ENCODE assay signal across 8 mouse cellular contexts in the genomic region with DNA sequence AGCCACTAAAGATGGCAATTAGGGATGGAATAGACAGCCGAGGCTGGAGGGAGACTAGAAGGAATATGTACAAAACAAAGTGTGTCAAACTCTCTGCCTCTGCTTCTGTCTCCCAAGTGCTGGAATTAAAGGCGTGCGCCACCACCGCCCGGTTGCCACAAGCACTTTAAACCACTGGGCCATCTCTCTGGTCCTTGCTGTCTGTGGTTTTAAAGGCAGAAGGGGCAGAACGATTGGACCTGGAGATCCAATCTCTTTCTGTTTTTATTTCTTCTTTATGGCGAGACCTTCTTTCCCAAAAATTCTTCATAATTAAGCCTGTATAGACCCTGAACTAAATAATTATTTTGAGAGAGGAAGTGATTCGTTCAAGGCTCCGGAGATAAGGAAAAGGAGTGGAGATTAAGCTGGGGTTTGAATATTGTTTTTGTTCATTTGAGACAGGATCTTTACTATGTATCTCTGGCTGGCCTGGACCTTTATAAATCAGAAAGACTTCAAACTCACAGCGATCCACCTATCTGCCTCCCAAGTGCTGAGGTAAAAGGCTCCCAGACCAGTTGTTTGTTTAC. TPM values are rescaled to one million over a fixed set of nuclear protein-coding genes. Genes with fewer than 3 reads are reported as not detected.
DNase-seq lines count a peak whose midpoint lies in the region; ATAC-seq and TF ChIP-seq lines count a peak whose summit lies in the region.

No protein-coding gene starts in this region.

- H3K79me2 ChIP-seq in myocyte (ENCODE audit: control insufficient read depth, insufficient read depth) = peaks cover 39% of the 10 kb centered on the region

- H3K9ac ChIP-seq in kidney, embryonic 16.5 days (replicated peaks; ENCODE audit: low read length) = peak overlapping the region; percentile 97
- peak overlapping the region; percentile 99 for H3K9ac ChIP-seq in intestine, embryonic 16.5 days (ENCODE audit: low read depth, low read length)

- peak overlapping the region; percentile 98 for H3K27ac ChIP-seq in kidney, embryonic 16.5 days (ENCODE audit: low read length)
- H3K27ac ChIP-seq in embryonic facial prominence, embryonic 10.5 days (replicated peaks) = peak overlapping the region; percentile 93
- H3K27ac ChIP-seq in intestine, embryonic 16.5 days (ENCODE audit: low read length) = peak overlapping the region; percentile 97

- H3ac ChIP-seq in myocyte (ENCODE audit: control insufficient read depth, insufficient read length) = peak overlapping the region; percentile 50

- H3K4me1 ChIP-seq in kidney, embryonic 16.5 days (ENCODE audit: insufficient read depth, low read length) = peaks cover 20% of the 10 kb centered on the region
- H3K4me1 ChIP-seq in embryonic facial prominence, embryonic 10.5 days = peaks cover 20% of the 10 kb centered on the region
- H3K4me1 ChIP-seq in intestine, embryonic 16.5 days (ENCODE audit: control insufficient read depth, insufficient read depth, low read length) = peaks cover 10% of the 10 kb centered on the region

- no peak for DNase-seq in kidney, adult 9 months
- no peak for DNase-seq in embryonic facial prominence, embryonic 10.5 days (ENCODE audit: low spot score)
- DNase-seq in left cerebral cortex, adult 9 months (ENCODE audit: low spot score in 2 of 2) = no peak
- no peak for DNase-seq in left cerebral cortex, postnatal 25 days (ENCODE audit: low spot score in 2 of 2)

- WGBS in kidney, embryonic 16.5 days = 2% methylated on average over 10 of the region's 10 CpGs
- 12% methylated on average over 10 of the region's 10 CpGs for WGBS in embryonic facial prominence, embryonic 10.5 days
- 2% methylated on average over 10 of the region's 10 CpGs for WGBS in intestine, embryonic 16.5 days

- peak overlapping the region; percentile 99 for H3K4me3 ChIP-seq in kidney, embryonic 16.5 days (ENCODE audit: low read length)
- peak overlapping the region; percentile 100 for H3K4me3 ChIP-seq in embryonic facial prominence, embryonic 10.5 days
- peak overlapping the region; percentile 99 for H3K4me3 ChIP-seq in intestine, embryonic 16.5 days (ENCODE audit: low read length)
- H3K4me3 ChIP-seq in myocyte = peak overlapping the region; percentile 87

- peaks cover 8% of the 10 kb centered on the region; the same call in 1 of the 2 replicates for H3K36me3 ChIP-seq in kidney, embryonic 16.5 days (ENCODE audit: insufficient read depth, low read length)
- peaks cover 51% of the 10 kb centered on the region for H3K36me3 ChIP-seq in embryonic facial prominence, embryonic 10.5 days (replicated peaks)
- H3K36me3 ChIP-seq in intestine, embryonic 16.5 days (ENCODE audit: control insufficient read depth, insufficient read depth, low read length) = no peaks in the 10 kb centered on the region
- peaks cover 7% of the 10 kb centered on the region for H3K36me3 ChIP-seq in myocyte (ENCODE audit: control insufficient read depth, insufficient read depth)

- H3K4me2 ChIP-seq in kidney, embryonic 16.5 days (replicated peaks; ENCODE audit: low read depth, low read length) = peak overlapping the region; percentile 74
- peak overlapping the region; percentile 63 for H3K4me2 ChIP-seq in intestine, embryonic 16.5 days (ENCODE audit: low read depth, low read length)
- H3K4me2 ChIP-seq in myocyte (ENCODE audit: low read depth) = peak overlapping the region; percentile 95

- intact Hi-C loops in left cerebral cortex, postnatal 25 days (cut with DNase I) = loop anchor here (1.0 kb wide), 1 partner anchor 23 kb away; the partner anchor contains the start of gene Tmem39b

- H3K9me3 ChIP-seq in kidney, embryonic 16.5 days (ENCODE audit: low read length) = no peaks in the 10 kb centered on the region
- H3K9me3 ChIP-seq in embryonic facial prominence, embryonic 10.5 days = no peaks in the 10 kb centered on the region
- H3K9me3 ChIP-seq in intestine, embryonic 16.5 days (ENCODE audit: control insufficient read depth, low read length) = no peaks in the 10 kb centered on the region

- ATAC-seq in kidney, embryonic 16.5 days (ENCODE audit: low FRiP score, low TSS enrichment) = no peak
- peak; percentile 47 for ATAC-seq in intestine, embryonic 16.5 days
- no peak for ATAC-seq in activated CD4-positive, CD25-positive, alpha-beta regulatory T cell, adult 4 months

- H3K27me3 ChIP-seq in kidney, embryonic 16.5 days (ENCODE audit: insufficient read depth, low read length) = no peaks in the 10 kb centered on the region
- H3K27me3 ChIP-seq in embryonic facial prominence, embryonic 10.5 days (replicated peaks; ENCODE audit: low read depth, poor library complexity, severe bottlenecking) = no peaks in the 10 kb centered on the region
- H3K27me3 ChIP-seq in intestine, embryonic 16.5 days (replicated peaks; ENCODE audit: control insufficient read depth, insufficient read depth, low read length) = no peaks in the 10 kb centered on the region
- no peaks in the 10 kb centered on the region for H3K27me3 ChIP-seq in myocyte (ENCODE audit: control insufficient read depth, insufficient read depth, insufficient read length)

- TF ChIP-seq POLR2A in myocyte (IDR thresholded peaks at IDR 0.05; ENCODE audit: insufficient read length, low read depth) = no peak

TF ChIP-seq in myocyte, 11 proteins besides CTCF, POLR2A, EP300 and RAD21:
- TF ChIP-seq SRF (IDR thresholded peaks at IDR 0.05; ENCODE audit: control insufficient read depth, insufficient read length, low read depth) = no peak
- no peak for TF ChIP-seq POLR2AphosphoS2 (IDR thresholded peaks at IDR 0.05; ENCODE audit: insufficient read length, low read depth)
- no peak for TF ChIP-seq REST (IDR thresholded peaks at IDR 0.05; ENCODE audit: insufficient read depth, insufficient read length)
- TF ChIP-seq TCF3 (IDR thresholded peaks at IDR 0.05; ENCODE audit: insufficient read length, low read depth) = no peak
- no peak for TF ChIP-seq USF1 (IDR thresholded peaks at IDR 0.05; ENCODE audit: low read depth)
- no peak for TF ChIP-seq MYOD1 (IDR thresholded peaks at IDR 0.05; ENCODE audit: control insufficient read depth in 1 of 3, insufficient read length in 2 of 3, low read depth in 2 of 3)
- no peak for TF ChIP-seq E2F4 (IDR thresholded peaks at IDR 0.05; ENCODE audit: insufficient read depth)
- no peak for TF ChIP-seq CEBPB (IDR thresholded peaks at IDR 0.05; ENCODE audit: insufficient read depth, poor library complexity, severe bottlenecking)
- no peak for TF ChIP-seq TCF12 (IDR thresholded peaks at IDR 0.05; ENCODE audit: insufficient read depth, poor library complexity, severe bottlenecking)
- no peak for TF ChIP-seq MYOG (IDR thresholded peaks at IDR 0.05; ENCODE audit: control insufficient read depth in 1 of 3, insufficient read depth in 1 of 3, insufficient read length in 2 of 3, low read depth in 2 of 3)
- no peak for TF ChIP-seq MAX (IDR thresholded peaks at IDR 0.05; ENCODE audit: low read depth)

RNA-seq across cellular contexts. Expression of gene Kpna6, which starts 0.4 kb away (rescaled TPM):
- polyA plus RNA-seq in kidney, embryonic 16.5 days (2015; fragmentation: Nextera tagmentation; extraction: Ambion mirVana) = 19.9 and 21.3 TPM in 2 replicates
- polyA plus RNA-seq in embryonic facial prominence, embryonic 10.5 days (2016; fragmentation: Nextera tagmentation; extraction: Ambion mirVana) = 14.0 and 15.1 TPM in 2 replicates
- 14.4 and 15.2 TPM in 2 replicates for polyA plus RNA-seq in intestine, embryonic 16.5 days (2015; fragmentation: Nextera tagmentation; extraction: Ambion mirVana)
- polyA plus RNA-seq in myocyte (2012; fragmentation: generic; extraction: Trizol) = 32.2 TPM
- polyA plus RNA-seq in activated CD4-positive, CD25-positive, alpha-beta regulatory T cell, adult 4 months (2017; shearing (Covaris generic)) = 10 to 100 TPM in 1 of 2 experiments, 1 to 10 TPM in 1; 7.4 to 11.2 TPM
- 100 to 1,000 TPM in 1 of 2 experiments, 10 to 100 TPM in 1; 86.5 to 106 TPM for total RNA-seq in left cerebral cortex, postnatal 25 days (2021)

RNA-seq across cellular contexts. Expression of gene Tmem39b, which starts 23.7 kb away (rescaled TPM):
- 20.6 and 21.7 TPM in 2 replicates for polyA plus RNA-seq in kidney, embryonic 16.5 days (2015; fragmentation: Nextera tagmentation; extraction: Ambion mirVana)
- 14.3 and 14.7 TPM in 2 replicates for polyA plus RNA-seq in embryonic facial prominence, embryonic 10.5 days (2016; fragmentation: Nextera tagmentation; extraction: Ambion mirVana)
- 9.2 and 10.6 TPM in 2 replicates for polyA plus RNA-seq in intestine, embryonic 16.5 days (2015; fragmentation: Nextera tagmentation; extraction: Ambion mirVana)
- 9.7 TPM for polyA plus RNA-seq in myocyte (2012; fragmentation: generic; extraction: Trizol)
- polyA plus RNA-seq in activated CD4-positive, CD25-positive, alpha-beta regulatory T cell, adult 4 months (2017; shearing (Covaris generic)) = 10 to 100 TPM in 1 of 2 experiments, 1 to 10 TPM in 1; 7.6 to 15.6 TPM
- total RNA-seq in left cerebral cortex, postnatal 25 days (2021) = 10 to 100 TPM; 13.0 to 13.4 TPM

RNA-seq across cellular contexts. Expression of gene Txlna, which starts 32.1 kb away (rescaled TPM):
- 89.5 and 94.4 TPM in 2 replicates for polyA plus RNA-seq in kidney, embryonic 16.5 days (2015; fragmentation: Nextera tagmentation; extraction: Ambion mirVana)
- 115 and 117 TPM in 2 replicates for polyA plus RNA-seq in embryonic facial prominence, embryonic 10.5 days (2016; fragmentation: Nextera tagmentation; extraction: Ambion mirVana)
- 54.9 and 55.7 TPM in 2 replicates for polyA plus RNA-seq in intestine, embryonic 16.5 days (2015; fragmentation: Nextera tagmentation; extraction: Ambion mirVana)
- 23.6 TPM for polyA plus RNA-seq in myocyte (2012; fragmentation: generic; extraction: Trizol)
- 10 to 100 TPM; 21.0 to 33.3 TPM for polyA plus RNA-seq in activated CD4-positive, CD25-positive, alpha-beta regulatory T cell, adult 4 months (2017; shearing (Covaris generic))
- total RNA-seq in left cerebral cortex, postnatal 25 days (2021) = 10 to 100 TPM; 41.2 to 43.4 TPM

RNA-seq across cellular contexts. Expression of gene Ccdc28b, which starts 49.2 kb away (rescaled TPM):
- polyA plus RNA-seq in kidney, embryonic 16.5 days (2015; fragmentation: Nextera tagmentation; extraction: Ambion mirVana) = 64.1 and 71.7 TPM in 2 replicates
- polyA plus RNA-seq in embryonic facial prominence, embryonic 10.5 days (2016; fragmentation: Nextera tagmentation; extraction: Ambion mirVana) = 38.6 and 44.1 TPM in 2 replicates
- 42.7 and 44.6 TPM in 2 replicates for polyA plus RNA-seq in intestine, embryonic 16.5 days (2015; fragmentation: Nextera tagmentation; extraction: Ambion mirVana)
- polyA plus RNA-seq in myocyte (2012; fragmentation: generic; extraction: Trizol) = 14.8 TPM
- 10 to 100 TPM; 36.2 to 40.4 TPM for polyA plus RNA-seq in activated CD4-positive, CD25-positive, alpha-beta regulatory T cell, adult 4 months (2017; shearing (Covaris generic))
- total RNA-seq in left cerebral cortex, postnatal 25 days (2021) = 10 to 100 TPM; 66.5 to 67.5 TPM

RNA-seq across cellular contexts. Expression of gene Iqcc, which starts 54.1 kb away (rescaled TPM):
- 34.8 and 38.2 TPM in 2 replicates for polyA plus RNA-seq in kidney, embryonic 16.5 days (2015; fragmentation: Nextera tagmentation; extraction: Ambion mirVana)
- polyA plus RNA-seq in embryonic facial prominence, embryonic 10.5 days (2016; fragmentation: Nextera tagmentation; extraction: Ambion mirVana) = 27.7 and 28.5 TPM in 2 replicates
- 24.3 and 31.2 TPM in 2 replicates for polyA plus RNA-seq in intestine, embryonic 16.5 days (2015; fragmentation: Nextera tagmentation; extraction: Ambion mirVana)
- 20.1 TPM for polyA plus RNA-seq in myocyte (2012; fragmentation: generic; extraction: Trizol)
- polyA plus RNA-seq in activated CD4-positive, CD25-positive, alpha-beta regulatory T cell, adult 4 months (2017; shearing (Covaris generic)) = 10 to 100 TPM; 48.2 to 51.8 TPM
- total RNA-seq in left cerebral cortex, postnatal 25 days (2021) = 10 to 100 TPM; 29.8 to 37.0 TPM
